Mouse (Mus musculus) CH12.LX (cell line): ENCODE measurements around the gene Socs2.

Source experiments
- CHD2 ChIP-seq: IDR thresholded peaks from 2 replicates; pipeline ENCODE4 v1.6.1; 2011; ENCODE audit warnings: low read length, improper control_type of control experiment
- CTCF ChIP-seq, 2 experiments: IDR thresholded peaks in 1 of 2; conservative IDR thresholded peaks in 1 of 2; 2 replicates each; pipeline ENCODE4 v1.5.1; 2011 to 2012; ENCODE audit warnings: low read depth in 2 of 2, low read length in 2 of 2, improper control_type of control experiment in 1 of 2, inconsistent platforms in 1 of 2, mild to moderate bottlenecking in 1 of 2, moderate library complexity in 1 of 2
- POLR2A ChIP-seq: IDR thresholded peaks from 2 replicates; pipeline ENCODE4 v1.6.1; 2011; ENCODE audit warnings: low read depth, mild to moderate bottlenecking, improper control_type of control experiment, low read length
- USF2 ChIP-seq: conservative IDR thresholded peaks from 2 replicates; pipeline ENCODE4 v1.6.1; 2011; ENCODE audit warnings: low read depth, low read length, improper control_type of control experiment

- TF ChIP-seq CTCF (conservative IDR thresholded peaks at IDR 0.05 in 1 of 2, IDR thresholded peaks at IDR 0.05 in 1 of 2; ENCODE audit: low read depth in 2 of 2, low read length in 2 of 2) = peak in 1 of 2 experiments; percentile 27; a peak in 1 of 4 replicates
- no peak for TF ChIP-seq POLR2A
- no peak for TF ChIP-seq USF2
- TF ChIP-seq CHD2 = no peak
Observed at GRCm38 (mm10) chr10:95415533-95416360, 1.2 kb downstream of the Socs2 start.
